Mouse (Mus musculus): ENCODE measurements around the gene Arhgef3. TPM values are rescaled to one million over a fixed set of nuclear protein-coding genes. Genes with fewer than 3 reads are reported as not detected.

Gene Arhgef3
- 223 and 240 TPM in 2 replicates for total RNA-seq (2023)

GRCm38 (mm10) chr14:27114362-27115274 lies at the start of gene Arhgef3:
Gene Arhgef3 (plus strand): TSS chr14:27114899.

GRCm38 (mm10) chr14:27428573-27428972 lies 313.9 kb downstream of the Arhgef3 start, which contains the start of gene Fam208a:
Gene Fam208a (plus strand): TSS chr14:27428834.

Other genes with a start within 250 kb of the Arhgef3 start
- not detected in 2 replicates for gene Asb14, start 220.3 kb upstream of the Arhgef3 start, total RNA-seq (2023)
- 23.5 and 27.9 TPM in 2 replicates for gene Appl1, start 143.7 kb upstream of the Arhgef3 start, total RNA-seq (2023)
- gene Hesx1, start 120.5 kb upstream of the Arhgef3 start, total RNA-seq (2023), result not detected in 2 replicates
- 0.09 and 0.16 TPM in 2 replicates for gene Il17rd, start 76.0 kb upstream of the Arhgef3 start, total RNA-seq (2023)